Mouse (Mus musculus): ENCODE measurements around the gene Ccdc84. TPM values are rescaled to one million over a fixed set of nuclear protein-coding genes. Genes with fewer than 3 reads are reported as not detected.

The Ccdc84 gene
- polyA plus RNA-seq, 1 experiment from 2014 or later, result 32.3 TPM

DNA sequence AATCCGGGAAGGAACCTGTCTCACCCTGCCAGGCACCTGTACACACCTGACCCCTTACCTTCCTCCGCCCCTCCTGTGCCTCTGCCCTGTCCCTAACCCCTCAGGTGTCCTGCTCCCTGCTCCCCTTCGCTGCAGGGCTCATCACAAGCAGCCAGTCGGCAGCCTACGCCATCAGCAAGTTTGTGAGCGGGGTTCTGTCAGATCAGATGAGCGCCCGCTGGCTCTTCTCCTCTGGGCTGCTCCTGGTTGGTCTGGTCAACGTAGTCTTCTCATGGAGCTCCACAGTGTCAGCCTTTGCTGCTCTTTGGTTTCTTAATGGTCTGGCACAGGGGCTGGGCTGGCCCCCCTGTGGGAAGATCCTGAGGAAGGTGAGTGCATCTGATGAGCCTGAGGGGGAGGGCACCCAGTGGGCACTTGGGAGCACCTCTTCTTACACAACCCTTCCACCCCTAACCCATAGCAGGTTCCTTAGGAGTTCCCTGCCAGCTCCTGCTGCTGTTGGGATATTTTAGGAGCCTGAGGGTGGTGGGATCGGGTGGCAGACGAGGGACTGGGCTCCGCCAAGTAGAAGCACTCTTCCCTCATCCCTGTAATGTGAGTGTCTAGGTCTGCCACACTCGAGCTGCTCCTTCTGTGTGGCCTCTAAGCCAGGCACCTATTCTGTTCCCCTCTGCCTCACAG is 19.1 kb downstream of the Ccdc84 start:
- peaks cover 27% of the 10 kb centered on the region for H3K36me3 ChIP-seq (ENCODE audit: control insufficient read depth, insufficient read depth, low read length)
- no peak overlapping the region for H3K27ac ChIP-seq (ENCODE audit: low read depth, low read length)
- no peaks in the 10 kb centered on the region for H3K9me3 ChIP-seq (ENCODE audit: control insufficient read depth, low read length)
- no peaks in the 10 kb centered on the region for H3K27me3 ChIP-seq (replicated peaks; ENCODE audit: control insufficient read depth, insufficient read depth, low read length)
- peak overlapping the region; percentile 26; the same call in 1 of the 2 replicates for H3K9ac ChIP-seq (ENCODE audit: low read depth, low read length)
- H3K4me1 ChIP-seq (ENCODE audit: control insufficient read depth, insufficient read depth, low read depth, low read length), result peaks cover 19% of the 10 kb centered on the region
- ATAC-seq, result no peak
- peak overlapping the region; percentile 90 for H3K4me2 ChIP-seq (ENCODE audit: low read length)
- 85% methylated on average over 13 of the region's 13 CpGs for WGBS
- peak overlapping the region; percentile 79 for H3K4me3 ChIP-seq (ENCODE audit: low read length)

DNA sequence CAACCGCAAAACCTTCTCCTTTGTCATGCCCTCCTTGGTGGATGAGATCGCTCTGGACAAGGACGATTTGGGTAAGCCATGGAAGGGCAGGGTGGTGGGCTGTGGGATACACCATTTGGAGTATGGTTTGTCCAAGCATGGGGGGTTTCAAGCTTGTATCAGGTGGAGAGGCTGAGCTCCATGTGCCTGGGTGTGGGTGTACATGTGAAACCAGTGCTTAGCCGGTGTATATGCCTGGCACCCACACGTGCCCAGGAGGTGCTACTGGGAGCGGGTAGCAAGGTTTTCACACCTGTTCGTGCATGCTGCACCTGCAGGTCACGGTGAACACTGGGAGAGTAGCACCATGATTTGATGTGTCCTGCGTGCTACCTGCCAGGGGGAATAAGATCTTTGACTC is 19.8 kb downstream of the Ccdc84 start:
- peak overlapping the region; percentile 90 for H3K4me2 ChIP-seq (ENCODE audit: low read length)
- peaks cover 21% of the 10 kb centered on the region for H3K36me3 ChIP-seq (ENCODE audit: control insufficient read depth, insufficient read depth, low read length)
- peak overlapping the region; percentile 55 for H3K27ac ChIP-seq (ENCODE audit: low read depth, low read length)
- H3K9me3 ChIP-seq (ENCODE audit: control insufficient read depth, low read length), result no peaks in the 10 kb centered on the region
- H3K27me3 ChIP-seq (replicated peaks; ENCODE audit: control insufficient read depth, insufficient read depth, low read length), result no peaks in the 10 kb centered on the region
- WGBS, result 81% methylated on average over 9 of the region's 9 CpGs
- H3K4me3 ChIP-seq (ENCODE audit: low read length), result peak overlapping the region; percentile 79
- no peak for ATAC-seq
- H3K9ac ChIP-seq (ENCODE audit: low read depth, low read length), result peak overlapping the region; percentile 95; the same call in 1 of the 2 replicates
- H3K4me1 ChIP-seq (ENCODE audit: control insufficient read depth, insufficient read depth, low read depth, low read length), result peaks cover 19% of the 10 kb centered on the region

DNA sequence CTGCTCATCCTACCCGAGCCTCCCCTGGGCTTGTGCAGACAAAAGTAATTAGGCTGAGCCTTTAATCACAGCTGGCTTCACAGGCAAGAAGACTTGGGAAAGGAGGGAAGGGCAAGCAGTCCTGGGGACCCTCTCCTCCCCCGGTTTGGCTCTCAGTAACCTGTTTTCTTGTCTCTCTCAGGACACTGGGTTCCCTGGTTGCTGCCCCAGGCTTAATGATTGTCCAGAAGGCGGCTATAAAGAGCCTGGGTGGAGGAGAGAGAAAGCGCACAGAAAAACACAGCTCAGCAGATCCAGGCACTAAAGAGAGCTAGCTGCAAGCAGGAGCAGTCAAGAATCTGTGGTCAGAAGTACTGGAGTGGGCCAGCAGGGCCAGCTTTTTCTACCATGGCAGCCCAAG is 20.3 kb downstream of the Ccdc84 start:
- Histone ChIP-seq H3K4me2 (ENCODE audit: low read length) (peak overlapping the region; percentile 90), H3K4me1 (ENCODE audit: control insufficient read depth, insufficient read depth, low read depth, low read length) (peaks cover 19% of the 10 kb centered on the region), H3K27me3 (replicated peaks; ENCODE audit: control insufficient read depth, insufficient read depth, low read length) (no peaks in the 10 kb centered on the region), H3K9ac (ENCODE audit: low read depth, low read length) (peak overlapping the region; percentile 95), H3K4me3 (ENCODE audit: low read length) (peak overlapping the region; percentile 79), H3K9me3 (ENCODE audit: control insufficient read depth, low read length) (no peaks in the 10 kb centered on the region), H3K36me3 (ENCODE audit: control insufficient read depth, insufficient read depth, low read length) (peaks cover 18% of the 10 kb centered on the region), H3K27ac (ENCODE audit: low read depth, low read length) (peak overlapping the region; percentile 55)
- WGBS, result 17% methylated on average over 4 of the region's 4 CpGs
- no peak for ATAC-seq

DNA sequence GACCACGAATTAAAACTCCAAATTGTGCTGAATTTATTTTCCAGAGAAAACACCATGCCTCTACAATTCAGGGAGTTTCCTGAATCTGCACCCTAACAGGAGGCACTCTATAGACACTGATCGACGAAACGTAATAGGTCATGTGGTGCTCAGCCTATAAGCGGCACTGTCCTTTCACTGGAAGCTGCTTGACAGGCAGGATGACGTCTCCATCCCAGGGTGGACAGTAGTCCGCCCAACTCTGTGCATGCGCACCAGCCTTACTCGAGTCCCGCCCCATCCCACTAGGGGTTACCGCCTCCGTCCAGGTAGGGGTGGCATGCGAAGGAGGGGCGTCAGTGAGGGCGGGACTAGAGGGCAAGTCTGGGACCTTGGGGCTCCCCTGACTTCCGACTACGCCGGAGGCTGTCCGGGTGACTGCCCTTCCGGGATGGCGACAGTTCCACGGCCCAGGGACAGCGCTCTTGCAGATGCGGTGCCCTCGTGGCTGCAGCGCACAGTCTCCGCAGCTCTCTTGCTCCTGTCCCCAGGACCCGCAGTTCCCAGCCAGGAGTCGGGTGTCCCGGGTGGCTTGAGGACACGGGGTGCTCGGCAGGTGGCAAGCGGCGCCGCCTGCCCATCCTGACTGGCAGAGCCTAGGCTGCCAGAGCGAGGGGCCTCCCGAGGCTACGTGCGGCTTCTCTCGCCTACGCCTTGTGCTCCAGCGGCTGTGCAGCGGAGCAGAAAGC is 21.5 kb downstream of the Ccdc84 start, which contains the start of gene Slc37a4:
Slc37a4 (plus strand) TSS at position 169 of the 728 bp plus-strand sequence.
- peak within 1 kb of the TSS; percentile 95 for H3K9ac ChIP-seq (ENCODE audit: low read depth, low read length)
- H3K9me3 ChIP-seq (ENCODE audit: control insufficient read depth, low read length), result no peaks in the 10 kb centered on the region
- peak; percentile 98 for ATAC-seq
- H3K27ac ChIP-seq (ENCODE audit: low read depth, low read length), result peak within 1 kb of the TSS; percentile 90
- peaks cover 19% of the 10 kb centered on the region for H3K4me1 ChIP-seq (ENCODE audit: control insufficient read depth, insufficient read depth, low read depth, low read length)
- peak within 1 kb of the TSS; percentile 90 for H3K4me2 ChIP-seq (ENCODE audit: low read length)
- H3K27me3 ChIP-seq (replicated peaks; ENCODE audit: control insufficient read depth, insufficient read depth, low read length), result no peaks in the 10 kb centered on the region
- peak within 1 kb of the TSS; percentile 79 for H3K4me3 ChIP-seq (ENCODE audit: low read length)
- WGBS, result under 1% methylated on average over 42 of the region's 43 CpGs
- peaks cover 11% of the 10 kb centered on the region for H3K36me3 ChIP-seq (ENCODE audit: control insufficient read depth, insufficient read depth, low read length)

DNA sequence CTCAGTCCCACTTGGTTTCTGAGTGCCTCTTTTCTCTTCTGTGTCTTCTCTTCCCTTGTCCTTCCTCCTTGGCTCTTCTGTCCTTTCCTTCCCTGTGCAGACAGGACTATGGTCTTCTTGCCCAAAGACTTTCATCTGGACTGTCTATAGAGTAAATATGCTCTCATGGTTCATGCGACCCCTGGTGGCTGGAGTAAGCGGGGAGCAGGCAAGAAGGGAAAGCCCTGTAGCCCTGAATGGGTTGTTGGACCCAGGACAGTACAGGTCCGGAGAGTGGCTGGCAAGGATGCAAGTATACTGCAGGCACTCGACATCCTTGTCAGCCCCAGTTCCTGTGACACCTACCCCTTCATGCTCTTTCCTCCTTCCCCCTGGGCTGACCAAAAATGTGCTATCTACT is 26.9 kb downstream of the Ccdc84 start:
- H3K27ac ChIP-seq (ENCODE audit: low read depth, low read length), result no peak overlapping the region; the same call in 1 of the 2 replicates
- H3K9me3 ChIP-seq (ENCODE audit: control insufficient read depth, low read length), result no peaks in the 10 kb centered on the region
- H3K4me3 ChIP-seq (ENCODE audit: low read length), result no peak overlapping the region
- peaks cover 38% of the 10 kb centered on the region for H3K36me3 ChIP-seq (ENCODE audit: control insufficient read depth, insufficient read depth, low read length)
- H3K4me2 ChIP-seq (ENCODE audit: low read length), result no peak overlapping the region
- ATAC-seq, result no peak
- no peak overlapping the region for H3K9ac ChIP-seq (ENCODE audit: low read depth, low read length)
- H3K4me1 ChIP-seq (ENCODE audit: control insufficient read depth, insufficient read depth, low read depth, low read length), result no peaks in the 10 kb centered on the region; the same call in 1 of the 2 replicates
- H3K27me3 ChIP-seq (replicated peaks; ENCODE audit: control insufficient read depth, insufficient read depth, low read length), result no peaks in the 10 kb centered on the region
- WGBS, result 27% methylated on average over 4 of the region's 4 CpGs

DNA sequence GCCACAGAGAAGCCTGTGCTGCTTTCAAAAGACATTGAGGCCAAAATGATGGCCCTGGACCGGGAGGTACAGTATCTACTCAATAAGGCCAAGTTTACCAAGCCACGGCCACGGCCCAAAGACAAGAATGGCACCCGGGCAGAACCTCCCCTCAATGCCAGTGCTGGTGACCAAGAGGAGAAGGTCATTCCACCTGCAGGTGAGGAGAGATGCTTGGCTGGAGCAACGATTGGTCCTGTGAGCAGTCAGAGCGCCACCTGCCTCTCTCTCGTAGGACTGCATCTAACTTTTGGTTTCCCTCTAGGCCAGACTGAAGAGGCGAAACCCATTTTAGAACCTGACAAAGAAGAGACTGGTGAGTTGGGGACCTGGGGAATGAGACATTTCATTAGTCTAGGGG is 29.1 kb downstream of the Ccdc84 start:
- Histone ChIP-seq H3K4me3 (ENCODE audit: low read length) (no peak overlapping the region), H3K9me3 (ENCODE audit: control insufficient read depth, low read length) (no peaks in the 10 kb centered on the region), H3K27ac (ENCODE audit: low read depth, low read length) (no peak overlapping the region), H3K27me3 (replicated peaks; ENCODE audit: control insufficient read depth, insufficient read depth, low read length) (no peaks in the 10 kb centered on the region), H3K4me2 (ENCODE audit: low read length) (no peak overlapping the region), H3K4me1 (ENCODE audit: control insufficient read depth, insufficient read depth, low read depth, low read length) (no peaks in the 10 kb centered on the region), H3K9ac (ENCODE audit: low read depth, low read length) (no peak overlapping the region), H3K36me3 (ENCODE audit: control insufficient read depth, insufficient read depth, low read length) (peaks cover 56% of the 10 kb centered on the region)
- 61% methylated on average over 8 of the region's 8 CpGs for WGBS
- no peak for ATAC-seq

DNA sequence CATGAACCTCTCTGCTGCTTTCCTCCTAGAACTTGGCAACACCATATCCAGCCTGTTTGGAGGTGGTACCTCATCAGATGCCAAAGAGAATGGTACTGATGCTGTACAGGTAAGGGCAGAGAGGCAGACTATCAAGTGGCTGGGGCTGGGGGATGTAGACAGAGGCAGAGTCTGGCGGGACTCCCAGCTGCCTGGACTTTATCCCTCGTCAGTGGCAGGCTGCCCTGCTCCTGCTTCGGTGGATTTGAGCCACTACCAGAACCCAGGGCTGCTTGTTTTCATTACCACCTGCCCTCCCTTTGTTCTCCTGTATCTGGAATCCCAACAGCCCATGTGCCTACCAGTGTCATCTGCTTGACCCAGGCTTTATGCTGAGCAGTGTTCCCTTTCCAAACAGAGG is 31.1 kb downstream of the Ccdc84 start:
- Histone ChIP-seq H3K4me1 (ENCODE audit: control insufficient read depth, insufficient read depth, low read depth, low read length) (no peaks in the 10 kb centered on the region), H3K9ac (ENCODE audit: low read depth, low read length) (no peak overlapping the region), H3K27me3 (replicated peaks; ENCODE audit: control insufficient read depth, insufficient read depth, low read length) (no peaks in the 10 kb centered on the region), H3K36me3 (ENCODE audit: control insufficient read depth, insufficient read depth, low read length) (peaks cover 71% of the 10 kb centered on the region), H3K4me2 (ENCODE audit: low read length) (no peak overlapping the region), H3K27ac (ENCODE audit: low read depth, low read length) (no peak overlapping the region), H3K4me3 (ENCODE audit: low read length) (no peak overlapping the region), H3K9me3 (ENCODE audit: control insufficient read depth, low read length) (no peaks in the 10 kb centered on the region)
- 82% methylated on average over 3 of the region's 3 CpGs for WGBS
- ATAC-seq, result no peak

DNA sequence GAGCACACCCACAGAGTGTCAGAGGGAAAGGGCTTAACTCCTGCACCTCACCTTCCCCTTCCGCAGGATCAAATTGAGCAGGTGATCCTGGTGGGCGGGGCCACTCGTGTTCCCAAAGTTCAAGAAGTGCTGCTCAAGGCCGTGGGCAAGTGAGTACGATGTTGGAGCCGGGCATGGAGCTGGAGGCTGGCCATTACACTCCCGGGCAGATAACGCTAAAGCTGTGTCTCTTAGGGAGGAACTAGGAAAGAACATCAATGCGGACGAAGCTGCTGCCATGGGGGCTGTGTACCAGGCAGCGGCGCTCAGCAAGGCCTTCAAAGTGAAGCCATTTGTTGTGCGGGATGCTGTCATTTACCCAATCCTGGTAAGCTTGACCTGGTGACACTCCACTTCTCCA is 33.8 kb downstream of the Ccdc84 start:
- Histone ChIP-seq H3K9me3 (ENCODE audit: control insufficient read depth, low read length) (no peaks in the 10 kb centered on the region), H3K9ac (ENCODE audit: low read depth, low read length) (no peak overlapping the region), H3K27me3 (replicated peaks; ENCODE audit: control insufficient read depth, insufficient read depth, low read length) (no peaks in the 10 kb centered on the region), H3K4me3 (ENCODE audit: low read length) (no peak overlapping the region), H3K27ac (ENCODE audit: low read depth, low read length) (no peak overlapping the region), H3K36me3 (ENCODE audit: control insufficient read depth, insufficient read depth, low read length) (peaks cover 69% of the 10 kb centered on the region), H3K4me2 (ENCODE audit: low read length) (no peak overlapping the region), H3K4me1 (ENCODE audit: control insufficient read depth, insufficient read depth, low read depth, low read length) (peaks cover 9% of the 10 kb centered on the region)
- no peak for ATAC-seq
- 94% methylated on average over 13 of the region's 13 CpGs for WGBS

DNA sequence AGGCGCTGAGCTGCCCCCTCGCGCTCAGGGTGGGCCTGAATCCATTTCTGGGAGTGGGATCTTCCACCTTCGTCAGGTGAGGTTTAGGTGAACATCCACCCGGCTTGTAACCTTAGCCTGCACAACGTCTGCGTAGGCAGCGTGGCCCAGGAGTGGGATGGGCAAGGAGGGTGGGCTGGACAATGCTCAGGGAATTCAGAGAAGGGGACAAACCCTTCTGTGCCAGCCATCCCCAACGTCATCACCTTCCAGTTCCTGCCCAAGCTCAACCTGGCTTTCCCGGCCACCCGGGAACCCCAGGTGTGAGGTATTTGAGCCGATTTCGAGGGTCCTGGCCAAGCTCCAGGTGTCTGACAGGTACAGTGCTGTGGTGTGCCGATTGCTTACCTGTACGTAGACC is 38.5 kb downstream of the Ccdc84 start:
- no peaks in the 10 kb centered on the region for H3K9me3 ChIP-seq (ENCODE audit: control insufficient read depth, low read length)
- H3K4me2 ChIP-seq (ENCODE audit: low read length), result peak overlapping the region; percentile 71
- H3K4me1 ChIP-seq (ENCODE audit: control insufficient read depth, insufficient read depth, low read depth, low read length), result peaks cover 13% of the 10 kb centered on the region
- peaks cover 31% of the 10 kb centered on the region for H3K36me3 ChIP-seq (ENCODE audit: control insufficient read depth, insufficient read depth, low read length)
- H3K27ac ChIP-seq (ENCODE audit: low read depth, low read length), result peak overlapping the region; percentile 86
- WGBS, result 8% methylated on average over 15 of the region's 15 CpGs
- ATAC-seq, result peak; percentile 21; the same call in 1 of the 2 replicates
- peak overlapping the region; percentile 88 for H3K4me3 ChIP-seq (ENCODE audit: low read length)
- no peaks in the 10 kb centered on the region for H3K27me3 ChIP-seq (replicated peaks; ENCODE audit: control insufficient read depth, insufficient read depth, low read length)
- H3K9ac ChIP-seq (ENCODE audit: low read depth, low read length), result peak overlapping the region; percentile 93
